Mouse (Mus musculus) lung, adult 2 months (tissue): ENCODE measurements around the gene Rpap3.

Experiments used
- CTCF ChIP-seq: fragments of 200-500 bp; IDR thresholded peaks from 2 replicates; pipeline ENCODE4 v1.5.1; 2011; ENCODE audit warnings: mild to moderate bottlenecking, low read length, control low read depth; ENCODE audit not compliant: insufficient read depth
- POLR2A ChIP-seq: fragments of 200-500 bp; IDR thresholded peaks from 2 replicates; pipeline ENCODE4 v1.6.1; 2011; ENCODE audit warnings: low read depth, mild to moderate bottlenecking, control low read depth, low read length, borderline replicate concordance; ENCODE audit errors: extremely low read depth

DNA sequence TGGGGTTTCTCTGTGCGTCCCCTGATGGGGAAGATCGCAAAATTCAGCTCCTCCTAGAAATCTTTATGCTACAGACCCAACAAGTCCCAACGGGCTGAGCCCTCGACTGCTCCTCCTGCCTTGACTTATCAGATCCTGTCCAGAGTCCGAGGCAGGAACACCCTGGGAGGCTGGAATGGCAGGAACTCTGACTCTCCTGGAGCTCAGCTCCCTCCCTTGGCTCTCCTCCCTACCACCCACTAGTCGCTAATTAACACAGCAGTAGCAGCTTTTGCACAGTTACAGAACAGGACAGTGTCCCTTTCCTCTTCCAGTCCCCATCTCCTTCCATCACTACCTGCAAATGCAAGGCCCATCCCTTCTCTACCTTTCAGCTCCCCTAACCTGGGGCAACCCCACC lies 24.7 kb upstream of the Rpap3 start:
- no peak for TF ChIP-seq CTCF
- TF ChIP-seq POLR2A = no peak
